Mouse (Mus musculus) heart, postnatal 0 days (tissue): ENCODE results near the gene Stk39. TPM values are rescaled to one million over a fixed set of nuclear protein-coding genes. Genes with fewer than 3 reads are reported as not detected.
A peak's percentile ranks its signal among the peaks of the same experiment; 100 is the strongest.

Source experiments
- ATAC-seq: fragments of 200-750 bp; cut with Nextera tagmentation; 2 replicates; pipeline ENCODE4 v1.8.0; 2017; ENCODE audit warnings: low read depth, moderate number of reproducible peaks, moderate library complexity; ENCODE audit not compliant: insufficient read depth
- DNase-seq: peaks from one replicate; pipeline ENCODE4 v3.0.0-alpha.2; 2016; ENCODE audit warnings: low spot score
- H3K27ac ChIP-seq: fragments of 300-500 bp; sonication (generic); 2 replicates; pipeline ENCODE4 v1.5.1; 2014; ENCODE audit warnings: low read depth, mild to moderate bottlenecking
- H3K27me3 ChIP-seq: fragments of 300-500 bp; sonication (generic); 2 replicates; pipeline ENCODE4 v1.6.1; 2014; ENCODE audit warnings: low read length, mixed read lengths; ENCODE audit not compliant: control insufficient read depth, insufficient read depth
- H3K36me3 ChIP-seq: fragments of 300-500 bp; sonication (generic); replicated peaks from 2 replicates; pipeline ENCODE4 v1.6.1; 2014; ENCODE audit warnings: low read length, mixed read lengths; ENCODE audit not compliant: control insufficient read depth, insufficient read depth
- H3K4me1 ChIP-seq: fragments of 300-500 bp; sonication (generic); 2 replicates; pipeline ENCODE4 v1.6.1; 2014; ENCODE audit warnings: antibody characterized with exemption; ENCODE audit not compliant: control insufficient read depth, insufficient read depth
- H3K4me2 ChIP-seq: fragments of 300-500 bp; sonication (generic); 2 replicates; pipeline ENCODE4 v1.6.1; 2014; ENCODE audit warnings: low read depth, mild to moderate bottlenecking, low read length, moderate library complexity
- H3K4me3 ChIP-seq: fragments of 300-500 bp; sonication (generic); 2 replicates; pipeline ENCODE4 v1.5.1; 2014; ENCODE audit warnings: low read depth, low read length
- H3K9ac ChIP-seq: fragments of 300-500 bp; sonication (generic); replicated peaks from 2 replicates; pipeline ENCODE4 v1.6.1; 2014; ENCODE audit warnings: low read depth, low read length, mixed read lengths
- H3K9me3 ChIP-seq: fragments of 300-500 bp; sonication (generic); replicated peaks from 2 replicates; pipeline ENCODE4 v1.6.1; 2016; ENCODE audit warnings: low read length; ENCODE audit not compliant: control insufficient read depth
- CTCF ChIP-seq: IDR thresholded peaks from 2 replicates; pipeline ENCODE4 v1.5.1; 2016; ENCODE audit warnings: antibody characterized with exemption, control low read depth, low read depth
- EP300 ChIP-seq: IDR thresholded peaks from 2 replicates; pipeline ENCODE4 v1.6.1; 2016; ENCODE audit warnings: antibody characterized with exemption, low read depth
- WGBS: fragments of 180-500 bp; shearing (Covaris S2); extraction: QIAGEN DNeasy Blood & Tissue Kit; methylation state at CpG from one replicate; pipeline ENCODE4 v1.1.7; 2014; 5-methylcytosine and 5-hydroxymethylcytosine counted together
- polyA plus RNA-seq: library from polyadenylated mRNA; unstranded; fragments of >200 nt; fragmentation: Nextera tagmentation; extraction: Ambion mirVana; gene quantifications from 2 replicates; pipeline ENCODE4 v1.2.1, GENCODE M21; 2015
- total RNA-seq: library from RNA; depleted of rRNA; stranded (reverse); fragments of >200 nt; gene quantifications from 2 replicates; pipeline ENCODE4 v1.2.3, GENCODE M21; 2014; ENCODE audit warnings: low replicate concordance

Gene Stk39
- total and polyA plus RNA-seq, 2 experiments from 2014 or later, result 81.8 to 93.2 TPM

DNA sequence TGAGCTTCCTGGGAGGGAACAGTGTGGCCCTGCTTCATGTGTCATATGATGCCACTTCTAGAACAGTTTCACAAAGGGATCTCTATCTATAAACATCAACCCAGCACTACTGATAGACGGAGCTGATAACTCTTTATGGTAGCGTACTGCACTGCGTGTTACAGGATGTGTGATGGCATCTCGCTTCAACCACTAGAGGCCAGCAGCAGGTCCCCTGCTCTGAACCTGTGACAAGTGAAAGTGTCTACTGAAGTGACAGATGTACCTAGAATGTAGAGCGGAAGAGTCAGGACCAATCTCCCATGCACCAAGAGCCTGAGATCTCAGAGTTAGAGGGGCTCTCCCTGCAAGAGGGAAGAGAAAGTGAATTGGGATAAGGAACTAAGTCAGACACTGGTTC lies 41.6 kb downstream of the Stk39 start:
- Histone ChIP-seq H3K27me3 (no peaks in the 10 kb centered on the region), H3K4me1 (peaks cover 76% of the 10 kb centered on the region), H3K9ac (no peak overlapping the region; the same call in 1 of the 2 replicates), H3K27ac (peak overlapping the region; percentile 98), H3K4me2 (peak overlapping the region; percentile 35), H3K9me3 (no peaks in the 10 kb centered on the region), H3K36me3 (peaks cover 4% of the 10 kb centered on the region; the same call in 1 of the 2 replicates), H3K4me3 (no peak overlapping the region)
- WGBS, result 35% methylated on average over 5 of the region's 5 CpGs
- no peak for TF ChIP-seq EP300
- peak; percentile 68 for TF ChIP-seq CTCF
- ATAC-seq (peak; percentile 66), DNase-seq (peak; percentile 70)

DNA sequence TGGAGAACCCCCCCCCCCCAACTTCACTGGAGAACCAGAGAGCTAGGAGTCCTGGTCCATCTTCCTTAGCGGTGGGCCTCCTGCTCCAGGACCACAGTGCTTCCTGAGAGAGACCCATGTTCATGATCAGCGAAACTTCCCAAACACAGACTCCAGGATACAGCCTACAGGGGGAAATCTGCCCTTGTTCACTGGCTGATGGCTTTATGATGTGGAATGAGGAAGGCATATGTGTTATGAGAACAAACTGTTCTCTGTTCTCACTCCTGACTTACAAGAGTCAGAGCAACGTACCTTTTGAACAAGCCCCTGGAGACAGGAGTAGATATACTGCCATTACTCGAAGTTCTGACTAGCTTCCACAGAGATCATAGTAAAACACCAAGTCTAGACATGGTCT lies 42.6 kb downstream of the Stk39 start:
- H3K27ac ChIP-seq, result 0 out of 2 replicates have a peak overlapping the region, but pooled peaks have one; percentile 98
- no peak overlapping the region for H3K9ac ChIP-seq
- H3K36me3 ChIP-seq, result peaks cover 14% of the 10 kb centered on the region
- TF ChIP-seq EP300, result no peak
- TF ChIP-seq CTCF, result no peak
- DNase-seq, result no peak
- H3K4me1 ChIP-seq, result peaks cover 65% of the 10 kb centered on the region
- H3K4me3 ChIP-seq, result no peak overlapping the region
- WGBS, result 77% methylated on average over 4 of the region's 4 CpGs
- no peak for ATAC-seq
- no peak overlapping the region for H3K4me2 ChIP-seq
- no peaks in the 10 kb centered on the region for H3K9me3 ChIP-seq
- no peaks in the 10 kb centered on the region for H3K27me3 ChIP-seq

DNA sequence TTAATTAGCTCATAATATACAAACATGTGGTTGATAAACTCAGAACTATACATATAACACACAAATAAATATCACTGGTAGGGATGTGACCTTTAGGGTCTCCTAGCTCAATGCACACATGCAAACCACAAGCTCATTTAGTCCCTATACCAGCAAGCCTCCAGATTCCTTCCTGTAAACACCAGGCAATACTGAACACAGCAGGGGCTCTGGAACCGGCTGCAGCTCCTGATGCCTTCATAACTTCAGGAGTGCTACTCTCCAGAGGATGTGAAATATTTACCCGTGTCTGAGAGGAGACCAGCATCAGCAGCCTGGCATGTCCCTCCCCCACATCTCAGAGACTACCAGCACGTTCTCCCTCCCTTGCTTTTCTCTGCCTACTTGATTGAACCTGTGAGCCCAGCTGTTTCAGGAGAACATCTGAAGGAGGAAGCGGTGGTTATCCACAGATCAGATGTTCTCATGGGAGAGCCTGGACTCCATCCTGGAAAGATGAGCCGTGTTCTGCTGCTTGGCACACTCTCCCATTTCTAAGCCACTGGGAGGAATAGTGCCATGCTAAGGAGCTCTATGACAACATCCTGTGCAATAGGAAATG lies 45.0 kb downstream of the Stk39 start:
- Histone ChIP-seq H3K9ac (no peak overlapping the region), H3K4me2 (no peak overlapping the region), H3K4me3 (no peak overlapping the region), H3K27ac (0 out of 2 replicates have a peak overlapping the region, but pooled peaks have one; percentile 20), H3K9me3 (no peaks in the 10 kb centered on the region), H3K4me1 (peaks cover 49% of the 10 kb centered on the region), H3K27me3 (no peaks in the 10 kb centered on the region), H3K36me3 (peaks cover 21% of the 10 kb centered on the region)
- DNase-seq, result no peak
- WGBS, result 43% methylated on average over 5 of the region's 5 CpGs
- no peak for ATAC-seq
- TF ChIP-seq EP300 (no peak), CTCF (no peak)

DNA sequence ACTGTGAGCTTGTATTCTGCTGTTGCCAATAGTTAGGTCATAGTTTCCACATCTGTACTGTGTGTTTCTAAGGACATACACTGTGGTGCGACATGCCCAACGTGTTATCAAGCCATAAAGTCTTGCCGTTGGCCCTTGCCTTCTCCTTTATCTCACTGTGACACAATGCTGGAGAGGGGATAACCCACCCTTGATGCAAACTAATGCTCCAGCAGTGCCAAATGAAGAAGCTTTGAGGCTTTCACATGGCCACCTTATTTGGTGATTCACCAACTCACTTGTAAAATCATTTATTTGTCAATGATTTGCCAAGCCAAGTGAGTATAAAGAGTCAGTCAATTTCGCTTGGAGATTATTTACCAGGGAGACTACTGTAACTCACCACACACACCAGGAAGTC lies 46.0 kb downstream of the Stk39 start:
- Histone ChIP-seq H3K36me3 (peaks cover 21% of the 10 kb centered on the region), H3K4me1 (peaks cover 52% of the 10 kb centered on the region), H3K9ac (no peak overlapping the region), H3K4me3 (no peak overlapping the region), H3K9me3 (no peaks in the 10 kb centered on the region), H3K27ac (no peak overlapping the region), H3K27me3 (no peaks in the 10 kb centered on the region), H3K4me2 (no peak overlapping the region)
- DNase-seq, result no peak
- no peak for ATAC-seq
- TF ChIP-seq EP300, result no peak
- 56% methylated on average over 4 of the region's 4 CpGs for WGBS

DNA sequence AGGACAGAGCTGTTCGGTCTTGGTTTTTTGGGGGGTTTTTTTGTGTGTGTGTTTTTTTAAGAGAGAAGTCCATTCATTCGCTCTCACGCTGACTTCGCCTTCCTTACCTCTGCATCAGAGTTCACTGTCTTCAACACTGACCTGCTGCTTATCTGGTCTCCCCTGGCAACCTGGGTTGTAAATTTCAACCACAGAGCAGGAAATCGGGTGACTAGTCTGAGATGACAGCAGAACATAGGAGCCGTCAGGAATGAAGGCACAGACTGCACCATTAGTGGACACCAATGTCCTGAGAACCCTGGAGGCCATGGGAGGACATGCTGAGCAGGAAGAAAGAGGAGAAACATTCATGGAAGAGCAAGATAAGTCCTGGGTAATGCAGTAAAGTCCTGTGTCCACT lies 51.1 kb downstream of the Stk39 start:
- TF ChIP-seq CTCF (no peak), EP300 (0 out of 2 replicates have a peak, but pooled peaks have one; percentile 28)
- no peak overlapping the region for H3K9ac ChIP-seq
- H3K4me2 ChIP-seq, result no peak overlapping the region
- H3K9me3 ChIP-seq, result no peaks in the 10 kb centered on the region
- WGBS, result 27% methylated on average over 6 of the region's 6 CpGs
- ATAC-seq, result peak; percentile 57; the same call in 1 of the 2 replicates
- peak; percentile 51 for DNase-seq
- H3K36me3 ChIP-seq, result peaks cover 21% of the 10 kb centered on the region
- peak overlapping the region; percentile 58 for H3K27ac ChIP-seq
- no peaks in the 10 kb centered on the region for H3K27me3 ChIP-seq
- peaks cover 43% of the 10 kb centered on the region for H3K4me1 ChIP-seq
- H3K4me3 ChIP-seq, result no peak overlapping the region

DNA sequence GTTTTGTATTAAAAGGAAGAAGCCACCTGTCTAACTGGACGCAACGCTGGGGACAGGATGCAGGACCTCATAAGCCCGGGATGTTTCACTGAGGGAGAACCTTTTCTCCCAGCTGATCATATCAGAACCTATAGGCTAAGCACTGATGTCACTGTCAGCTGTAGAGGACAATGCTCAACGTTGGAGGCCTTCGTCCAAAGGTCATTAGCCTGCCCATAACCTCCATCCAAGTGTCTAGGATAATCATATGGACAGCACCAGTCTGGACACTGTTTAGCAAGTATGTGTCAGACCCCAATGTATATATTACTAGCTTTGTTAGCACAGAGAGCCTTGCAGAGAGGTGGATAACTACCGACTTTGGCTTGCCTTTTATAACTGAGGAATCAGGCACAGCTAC lies 51.8 kb downstream of the Stk39 start:
- no peak overlapping the region for H3K9ac ChIP-seq
- H3K9me3 ChIP-seq, result no peaks in the 10 kb centered on the region
- H3K27ac ChIP-seq, result peak overlapping the region; percentile 47; the same call in 1 of the 2 replicates

More for the DNA sequence above, 51.8 kb downstream of the Stk39 start:
- 77% methylated on average over 6 of the region's 6 CpGs for WGBS
- H3K4me1 ChIP-seq, result peaks cover 51% of the 10 kb centered on the region
- no peak for ATAC-seq
- DNase-seq, result no peak
- no peak overlapping the region for H3K4me2 ChIP-seq
- no peaks in the 10 kb centered on the region for H3K27me3 ChIP-seq
- peaks cover 15% of the 10 kb centered on the region for H3K36me3 ChIP-seq
- no peak overlapping the region for H3K4me3 ChIP-seq
- TF ChIP-seq CTCF, result no peak
- TF ChIP-seq EP300, result no peak
